Mouse (Mus musculus) mouse embryonic stem cell (cell line): ENCODE results near the gene Calcrl.

ENCODE experiments used
- in situ Hi-C, 2 experiments: fragments of 300-500 bp; cut with MboI; formaldehyde crosslinking; loops; 1 replicate in 1 of 2; 3 replicates in 1 of 2; pipeline ENCODE4 v1.14.3; 2019 to 2020; ENCODE audit warnings: low sequenced_read_pairs in 2 of 2, low pct_unique_long_range_greater_than_20kb in 1 of 2, mixed read lengths in 1 of 2; ENCODE audit not compliant: unreplicated experiment in 1 of 2

Calcrl gene

DNA sequence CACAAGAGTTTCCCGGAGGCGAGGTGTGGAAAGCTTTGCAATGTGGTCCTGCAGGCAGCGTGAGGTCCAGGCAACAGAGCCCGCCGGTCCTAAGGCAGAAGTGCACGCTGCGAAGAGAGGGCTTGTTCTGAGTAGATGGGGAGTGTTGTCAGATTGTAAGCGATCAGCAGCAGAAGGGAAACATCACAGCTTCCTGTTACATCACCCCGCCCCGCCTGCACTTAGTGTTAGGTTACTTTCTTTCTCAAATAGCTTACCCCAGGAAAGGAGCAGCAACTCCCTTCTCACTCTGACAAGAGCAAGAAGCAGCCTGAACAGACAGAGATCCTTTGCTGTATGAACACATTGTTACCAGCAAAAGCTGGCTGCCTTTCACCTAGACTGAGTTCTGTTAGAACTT is at the start of gene Calcrl:
TSS of gene Calcrl (minus strand) at position 274 of the 400 bp plus-strand sequence.
- in situ Hi-C loops = no loop called here

DNA sequence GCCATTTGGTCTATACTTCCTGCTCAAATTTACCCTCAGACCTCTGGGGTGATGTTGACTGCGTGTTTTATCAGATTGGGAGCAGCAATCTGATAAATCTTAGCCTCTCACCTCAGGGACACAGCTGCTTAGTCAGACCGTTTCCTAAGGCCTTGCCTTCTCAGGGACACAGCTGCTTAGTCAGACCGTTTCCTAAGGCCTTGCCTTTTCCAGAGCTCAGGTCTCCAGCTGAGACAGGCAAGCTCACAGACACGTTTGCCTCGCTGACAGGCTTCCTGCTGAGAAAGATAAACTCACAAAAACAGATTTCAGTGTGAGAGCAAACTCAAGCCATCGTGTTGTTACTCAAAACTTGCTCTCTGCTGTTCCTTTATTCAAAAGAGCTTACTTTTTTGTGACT is 49.4 kb upstream of the Calcrl start:
- in situ Hi-C loops = loop anchor here (5.0 to 25.0 kb wide), 2 partner anchors 178 to 338 kb away; partner anchors contain the start of genes Ctnnd1 (in 1 of the 2) and Smtnl1 (in 1 of the 2)

DNA sequence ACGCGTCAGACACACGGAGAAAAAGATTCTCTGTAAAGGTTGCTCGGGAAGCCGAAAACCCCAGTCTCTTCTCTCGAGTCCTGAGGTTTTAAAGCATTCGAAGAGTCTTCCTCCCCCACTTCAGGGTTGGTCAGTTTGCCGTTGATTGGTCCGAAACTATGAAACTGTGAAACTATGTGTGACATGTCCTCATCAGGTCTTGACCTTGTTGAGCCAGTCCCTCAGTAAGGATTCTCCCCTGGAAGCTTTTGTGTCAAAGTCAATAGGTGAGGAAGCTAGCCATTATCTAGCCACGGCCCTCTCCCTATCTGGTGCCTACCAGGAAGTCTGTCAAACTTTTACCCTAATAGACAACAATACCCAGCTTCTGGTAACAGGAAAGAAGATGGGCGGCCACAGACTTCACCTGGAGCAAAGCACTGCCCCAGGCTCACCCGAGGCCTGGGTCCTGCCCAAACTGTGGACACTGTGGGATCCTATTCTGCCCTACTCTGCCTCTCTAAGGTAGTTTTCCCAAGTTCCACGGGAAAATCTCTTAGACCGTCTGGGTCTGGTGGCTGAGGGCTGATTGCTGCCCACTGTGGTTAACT is 48.8 kb upstream of the Calcrl start:
- in situ Hi-C loops = loop anchor here (5.0 to 25.0 kb wide), 2 partner anchors 178 to 338 kb away; partner anchors contain the start of genes Ctnnd1 (in 1 of the 2) and Smtnl1 (in 1 of the 2)

DNA sequence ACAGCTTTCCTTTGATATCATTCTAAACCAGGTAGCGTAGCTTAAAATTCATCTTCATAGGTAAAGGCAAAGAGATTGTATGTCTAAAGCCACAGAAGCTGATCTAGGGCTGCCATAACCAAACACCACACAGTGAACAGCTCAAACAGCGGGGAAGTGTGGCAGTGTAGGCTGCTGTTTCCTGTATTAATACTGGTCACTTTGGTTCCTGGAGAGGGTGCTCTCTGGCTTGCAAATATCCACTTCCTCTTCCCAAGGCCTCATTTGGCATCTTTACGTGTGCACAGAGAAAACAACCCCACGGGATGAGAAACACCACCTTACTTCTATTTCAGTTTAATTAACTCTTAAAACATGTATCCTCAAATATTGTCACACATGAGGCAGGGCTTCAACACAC is 42.2 kb upstream of the Calcrl start:
- in situ Hi-C loops = loop anchor here in 1 of 2 experiments (25.0 kb wide), 1 partner anchor 345 kb away; the partner anchor contains the start of gene Smtnl1

DNA sequence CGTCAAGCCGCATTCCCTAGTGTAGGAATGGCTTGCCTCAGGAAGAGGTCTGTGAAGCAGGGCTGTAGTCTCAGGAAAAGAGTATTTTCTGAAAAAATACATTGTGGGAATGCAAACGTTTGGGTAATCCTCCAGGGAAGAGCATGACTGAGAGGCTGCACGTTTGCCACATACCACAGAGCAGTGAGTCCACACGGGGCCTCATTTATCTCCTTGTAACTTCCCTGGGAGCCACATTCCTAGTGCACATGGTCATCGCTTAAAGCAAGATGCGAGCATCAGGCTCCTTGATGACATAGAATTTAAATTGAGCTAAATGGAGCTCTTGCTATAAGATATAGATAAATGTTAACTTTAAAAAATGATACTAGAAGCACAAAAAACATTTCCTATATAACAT is 39.7 kb upstream of the Calcrl start:
- in situ Hi-C loops = loop anchor here in 1 of 2 experiments (25.0 kb wide), 1 partner anchor 347 kb away; the partner anchor contains the start of gene Smtnl1

DNA sequence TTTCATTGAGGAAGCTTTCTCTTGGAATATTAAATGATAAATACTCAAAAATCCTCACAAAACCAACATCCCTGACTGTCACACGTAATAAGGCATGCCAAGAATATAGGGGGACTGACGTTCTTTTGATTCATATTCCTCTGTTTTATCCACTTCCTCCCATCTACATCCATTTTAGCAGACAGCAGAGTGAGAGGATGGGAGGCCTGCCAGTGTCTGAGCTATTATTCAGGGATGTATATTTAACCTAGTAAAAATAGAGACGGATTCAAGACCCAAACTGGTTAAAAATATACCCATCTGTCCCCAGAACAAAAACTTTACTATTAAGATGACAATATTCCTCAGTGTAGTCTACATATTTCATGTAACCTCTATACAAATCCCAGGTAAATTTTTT is 37.2 kb upstream of the Calcrl start:
- in situ Hi-C loops = loop anchor here in 1 of 2 experiments (25.0 kb wide), 1 partner anchor 350 kb away; the partner anchor contains the start of gene Smtnl1

DNA sequence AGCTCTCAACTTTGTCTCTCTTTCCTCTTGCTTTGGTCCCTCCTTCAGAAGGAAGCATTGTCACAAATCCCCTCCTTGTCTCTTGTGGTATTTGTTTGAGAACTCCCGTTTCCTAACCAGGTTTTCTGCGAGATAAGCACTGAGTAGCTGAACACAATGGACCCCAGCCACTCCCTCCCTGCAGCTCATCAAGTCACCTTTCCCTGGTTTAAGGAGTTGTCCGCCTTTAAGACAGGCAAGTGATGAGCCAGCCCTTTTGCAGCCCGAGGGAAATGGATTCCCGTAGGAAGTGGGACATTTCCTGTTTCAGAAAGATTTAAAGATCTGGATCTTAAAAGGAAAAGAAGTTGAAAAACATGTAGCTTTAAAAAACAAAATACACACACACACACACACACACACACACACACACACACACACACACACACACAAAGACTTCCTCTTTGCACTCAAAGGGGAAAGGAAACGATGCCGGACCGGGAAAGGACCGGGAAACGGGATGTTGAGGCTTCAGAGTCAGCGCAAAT is 34.5 kb upstream of the Calcrl start:
- in situ Hi-C loops = loop anchor here (10.0 to 25.0 kb wide), 2 partner anchors 205 to 353 kb away; partner anchors contain the start of gene Smtnl1 (in 1 of the 2)

DNA sequence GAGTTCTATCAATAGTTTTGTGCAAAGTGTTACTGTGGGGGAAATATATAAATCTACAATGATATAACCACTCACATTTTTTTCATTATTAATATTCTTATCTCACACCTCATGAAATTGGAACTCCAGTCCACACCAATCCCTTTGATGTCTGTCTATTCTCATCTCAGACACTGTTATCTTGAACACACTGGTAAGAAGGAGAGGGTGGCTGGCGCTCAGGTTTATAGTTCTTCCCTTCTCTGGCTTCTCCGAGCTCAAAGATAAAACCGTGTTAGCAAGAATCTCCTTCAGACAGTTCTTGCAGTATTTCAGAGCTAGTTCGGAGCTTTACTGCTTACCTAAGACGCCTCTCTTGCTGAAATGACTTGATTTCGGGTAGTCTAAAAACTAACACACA is 32.0 kb upstream of the Calcrl start:
- in situ Hi-C loops = loop anchor here (10.0 to 25.0 kb wide), 2 partner anchors 208 to 355 kb away; partner anchors contain the start of gene Smtnl1 (in 1 of the 2)

DNA sequence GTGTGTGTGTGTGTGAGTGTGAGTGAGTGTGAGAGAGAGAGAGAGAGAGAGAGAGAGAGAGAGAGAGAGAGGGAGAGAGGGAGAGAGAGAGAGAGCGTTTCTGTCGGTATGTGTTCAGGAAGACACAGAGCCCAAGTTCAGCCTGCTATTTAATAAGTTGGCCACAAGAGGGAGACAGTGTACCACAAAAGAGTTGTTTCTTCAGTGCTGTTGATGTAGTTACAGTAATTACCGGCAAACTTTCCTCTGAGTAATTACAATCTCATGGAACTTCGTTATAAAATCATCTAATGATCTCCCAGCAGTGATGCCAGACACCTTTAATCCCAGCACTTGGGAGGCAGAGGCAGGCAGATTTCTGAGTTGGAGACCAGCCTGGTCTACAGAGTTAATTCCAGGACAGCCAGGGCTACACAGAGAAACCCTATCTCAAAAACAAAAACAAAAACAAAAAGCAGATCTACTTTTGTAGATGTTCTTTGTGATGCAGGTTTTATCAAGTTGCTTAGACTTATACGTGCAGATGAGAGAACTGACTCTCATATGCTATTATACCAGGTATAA is 30.1 kb upstream of the Calcrl start:
- in situ Hi-C loops = loop anchor here (10.0 to 25.0 kb wide), 2 partner anchors 209 to 357 kb away; partner anchors contain the start of gene Smtnl1 (in 1 of the 2)

DNA sequence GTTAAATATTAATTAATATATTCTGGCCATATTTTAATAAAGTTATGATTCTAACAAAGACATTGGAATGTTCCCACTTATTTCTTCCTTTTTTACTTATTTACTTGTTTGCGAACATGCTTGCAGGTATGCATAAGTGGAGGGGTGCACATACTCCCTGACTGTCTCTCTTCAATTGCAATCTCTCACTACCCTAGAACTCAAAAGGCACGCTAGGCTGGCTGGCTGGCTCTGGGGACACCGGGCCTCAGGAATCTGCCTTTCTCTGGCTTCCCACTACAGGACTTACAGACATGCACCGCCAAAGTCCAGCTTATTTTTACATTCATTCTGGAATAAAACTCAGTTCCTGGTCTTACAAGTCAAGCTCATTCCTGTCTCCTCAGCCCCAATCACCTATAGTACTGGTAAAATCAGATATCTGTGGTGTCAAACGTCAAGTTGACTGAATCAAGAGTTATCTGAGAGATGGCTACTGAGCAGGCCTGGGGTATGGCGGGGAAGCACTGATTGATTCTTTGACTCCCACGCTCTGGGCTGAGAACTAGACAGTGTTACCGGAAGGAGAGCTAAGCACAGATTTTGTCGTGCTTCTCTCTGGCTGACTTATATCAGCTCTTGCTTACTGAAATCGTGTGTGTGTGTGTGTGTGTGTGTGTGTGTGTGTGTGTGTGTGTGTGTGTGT is 29.5 kb upstream of the Calcrl start:
- in situ Hi-C loops = loop anchor here (10.0 to 25.0 kb wide), 2 partner anchors 210 to 358 kb away; partner anchors contain the start of gene Smtnl1 (in 1 of the 2)

DNA sequence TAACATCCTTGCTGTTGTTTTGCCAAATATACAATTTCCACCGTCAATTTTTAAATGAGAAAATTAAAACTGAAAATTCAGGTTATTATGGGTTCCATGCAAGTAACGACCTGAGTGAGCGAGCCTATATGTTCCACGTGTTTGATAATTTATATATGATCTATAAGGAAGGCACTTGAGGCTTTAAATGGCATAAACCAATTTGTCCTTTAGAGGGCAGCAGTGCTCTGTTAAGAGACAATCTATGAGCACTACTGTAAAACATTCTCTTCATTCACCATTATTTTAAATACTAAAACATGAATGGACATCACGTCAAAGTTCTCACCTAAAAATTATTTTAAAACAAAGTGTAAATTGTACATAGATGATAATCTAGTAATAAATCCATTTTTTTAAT is 28.8 kb upstream of the Calcrl start:
- in situ Hi-C loops = loop anchor here (10.0 to 25.0 kb wide), 2 partner anchors 211 to 358 kb away; partner anchors contain the start of gene Smtnl1 (in 1 of the 2)

DNA sequence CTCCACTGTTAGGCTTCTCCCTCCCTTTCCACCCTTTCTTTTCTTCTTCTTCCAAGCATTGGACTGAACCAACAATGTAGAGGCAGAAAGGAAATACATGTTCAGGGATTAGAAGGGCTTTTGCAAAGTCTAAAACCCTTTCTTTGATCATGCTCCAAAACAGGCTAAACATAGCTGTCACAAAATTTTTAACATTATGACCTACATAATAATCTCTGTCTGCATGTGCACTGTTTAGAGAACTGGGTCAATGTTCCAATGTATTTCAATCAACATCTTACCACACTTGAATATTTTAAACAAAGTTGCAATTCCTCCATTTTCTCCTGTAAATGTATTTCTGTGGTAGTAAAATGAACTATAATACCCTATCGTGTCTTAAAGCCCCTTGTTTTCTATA is 20.3 kb upstream of the Calcrl start:
- in situ Hi-C loops = no loop called here

DNA sequence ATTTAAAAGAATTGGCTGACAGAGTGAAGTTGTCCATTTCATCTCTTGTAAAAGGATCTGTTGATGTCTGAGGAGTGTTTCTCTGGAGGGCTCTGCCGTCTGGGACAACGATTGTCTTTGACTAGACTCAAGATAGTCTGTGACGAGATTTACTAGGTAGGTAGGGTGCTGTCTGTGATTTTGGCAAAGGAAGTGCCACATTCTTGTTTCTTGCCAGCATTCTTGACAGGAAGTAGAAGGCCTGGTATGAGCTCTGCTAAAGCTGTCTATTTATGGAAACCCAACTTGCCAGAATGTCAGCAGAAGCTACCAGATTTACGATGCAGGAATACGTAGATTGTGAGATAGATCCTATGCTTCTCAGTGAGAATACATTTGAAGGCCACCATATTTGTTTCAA is 16.7 kb upstream of the Calcrl start:
- in situ Hi-C loops = no loop called here

DNA sequence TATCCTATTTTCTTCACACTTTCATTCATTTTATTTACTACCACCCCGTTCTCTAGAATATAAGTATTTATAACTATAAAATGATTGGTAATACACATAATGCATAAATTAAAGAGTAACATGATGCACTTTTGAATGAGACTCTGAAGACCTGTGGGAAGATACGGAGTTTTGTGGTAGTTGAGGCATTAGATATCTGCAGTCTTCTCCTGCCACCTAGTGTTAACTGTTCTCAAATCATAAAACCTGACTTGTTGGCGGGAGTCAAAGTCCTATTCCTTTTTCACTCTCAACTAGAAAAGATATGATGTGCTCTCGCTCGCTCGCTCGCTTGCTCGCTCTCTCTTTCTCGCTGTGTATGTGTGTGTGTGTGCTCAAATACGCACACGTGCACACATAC is 4.5 kb upstream of the Calcrl start:
- in situ Hi-C loops = no loop called here

DNA sequence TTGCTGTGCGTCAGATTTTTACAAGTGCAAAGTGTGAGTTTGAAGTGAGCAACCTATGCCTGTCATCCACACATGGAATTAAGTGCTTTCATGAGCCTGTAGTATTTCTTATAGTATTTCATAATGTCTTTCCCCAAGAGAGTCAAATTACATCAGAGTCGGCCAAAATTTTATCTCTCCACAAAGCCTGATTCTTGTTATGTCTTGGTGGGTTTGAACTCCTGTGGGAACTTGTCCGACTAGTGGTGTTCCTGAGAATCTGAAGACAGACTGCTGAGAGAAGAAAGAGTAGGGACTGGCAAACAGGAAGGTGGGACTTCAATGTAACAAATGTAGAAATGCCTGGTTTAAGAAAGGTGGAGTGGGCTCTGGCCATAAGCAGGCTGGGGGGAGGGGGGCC is 3.6 kb upstream of the Calcrl start:
- in situ Hi-C loops = no loop called here

DNA sequence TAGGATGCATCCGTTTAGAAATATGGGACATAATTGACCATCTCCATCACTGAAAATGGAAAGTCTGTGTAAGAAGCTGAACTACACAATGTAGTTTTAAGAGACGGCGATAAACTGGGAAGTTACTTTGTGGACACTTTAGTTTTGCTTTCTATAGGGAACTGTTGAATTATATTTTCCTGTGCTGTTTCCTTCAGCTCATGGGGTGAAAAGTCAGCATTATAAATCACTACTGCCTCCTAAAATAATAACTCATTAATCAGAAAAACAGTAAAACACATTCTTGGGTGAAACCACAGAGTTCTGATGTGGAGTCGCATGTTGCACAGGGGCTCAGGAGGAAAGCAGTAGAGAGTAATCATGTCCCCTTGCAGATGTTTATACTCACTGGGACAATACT is 1.3 kb upstream of the Calcrl start:
- in situ Hi-C loops = no loop called here

DNA sequence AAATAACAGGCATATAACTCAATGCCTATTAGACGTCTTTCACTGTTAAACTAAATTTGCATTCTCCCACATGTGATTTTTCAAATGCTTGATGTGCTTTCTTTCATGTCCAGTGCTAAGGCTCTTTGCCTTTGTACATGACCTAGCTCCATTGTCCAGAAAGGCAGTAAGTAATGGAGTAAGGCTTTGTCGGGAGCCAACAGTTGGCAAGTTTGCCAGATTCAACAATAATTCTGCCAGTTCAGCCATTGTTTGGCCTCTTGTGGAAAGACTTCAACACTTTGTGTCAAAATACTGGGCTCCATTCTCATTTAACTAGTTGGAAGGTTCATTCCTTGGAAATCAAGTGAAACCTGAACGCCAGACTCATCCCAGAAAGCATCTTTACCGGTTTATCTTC is 8.7 kb downstream of the Calcrl start:
- in situ Hi-C loops = no loop called here

DNA sequence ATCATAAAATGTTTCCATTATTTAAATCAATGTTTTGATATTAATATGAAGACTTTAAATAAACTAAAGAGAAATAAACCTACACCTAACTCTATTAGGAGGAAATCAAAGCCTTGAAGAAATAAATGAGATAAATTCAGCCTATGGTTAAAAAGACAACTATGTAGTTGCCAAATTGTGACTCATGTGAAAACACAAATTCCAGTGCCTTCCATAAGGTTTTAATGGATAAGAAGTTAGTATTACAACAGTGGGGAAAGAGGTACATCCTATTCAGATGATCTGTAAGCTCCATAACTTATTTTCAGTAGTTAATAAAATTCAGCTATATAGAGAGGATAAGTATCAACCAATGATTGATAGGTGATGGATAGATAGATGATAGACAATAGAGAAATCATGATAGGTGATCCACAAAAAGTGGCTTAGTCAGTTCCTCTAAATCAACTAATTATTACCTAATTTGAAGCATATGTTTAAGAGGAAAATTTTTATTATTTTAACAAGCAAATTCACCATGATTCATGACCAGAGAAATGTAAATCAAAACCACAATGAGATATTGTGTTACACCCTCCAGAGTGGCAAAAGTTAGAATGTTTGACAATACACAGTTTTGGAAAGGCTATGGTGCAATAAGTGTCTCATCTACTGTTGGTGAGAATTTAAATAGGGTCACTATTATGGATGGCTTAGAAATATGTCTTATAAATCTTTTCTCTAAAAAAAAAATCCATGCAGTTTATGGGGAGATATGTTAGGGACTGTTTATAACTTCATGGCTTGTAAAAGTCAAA is 15.2 kb downstream of the Calcrl start:
- in situ Hi-C loops = no loop called here
